Mouse (Mus musculus) ovary, adult 18-20 months (tissue): ENCODE results near the gene Efna5.

Experiments
- DNase-seq: peaks from one replicate; pipeline ENCODE4 v3.0.0; 2022; ENCODE audit warnings: low spot score, mixed read lengths

The Efna5 gene

GRCm38 (mm10) chr17:62881176-62881790, at the start of gene Efna5:
Gene Efna5 (minus strand): TSS chr17:62881317.
- DNase-seq = peak; percentile 2

- DNase-seq = no peak
Observed at GRCm38 (mm10) chr17:62915304-62915703, 34.2 kb upstream of the Efna5 start.

GRCm38 (mm10) chr17:62905692-62906445, 24.8 kb upstream of the Efna5 start:
- no peak for DNase-seq

GRCm38 (mm10) chr17:62899066-62899465, 17.9 kb upstream of the Efna5 start:
- DNase-seq = no peak

- no peak for DNase-seq
Observed at GRCm38 (mm10) chr17:62889991-62890390, 8.9 kb upstream of the Efna5 start.

- peak; percentile 43 for DNase-seq
Observed at GRCm38 (mm10) chr17:62884129-62884506, 3.0 kb upstream of the Efna5 start.

- DNase-seq = no peak
Observed at GRCm38 (mm10) chr17:62883476-62884128, 2.5 kb upstream of the Efna5 start.

- DNase-seq = peak; percentile 86
Observed at GRCm38 (mm10) chr17:62882726-62883475, 1.8 kb upstream of the Efna5 start.

- DNase-seq = peak; percentile 28
Observed at GRCm38 (mm10) chr17:62881791-62882725, 941 bp upstream of the Efna5 start.

- DNase-seq = peak; percentile 5
Observed at GRCm38 (mm10) chr17:62880311-62881175, 574 bp downstream of the Efna5 start.

GRCm38 (mm10) chr17:62879526-62880310, 1.4 kb downstream of the Efna5 start:
- no peak for DNase-seq

- no peak for DNase-seq
Observed at GRCm38 (mm10) chr17:62875727-62876126, 5.4 kb downstream of the Efna5 start.

- no peak for DNase-seq
Observed at GRCm38 (mm10) chr17:62871928-62872327, 9.2 kb downstream of the Efna5 start.

GRCm38 (mm10) chr17:62871191-62871590, 9.9 kb downstream of the Efna5 start:
- DNase-seq = no peak

GRCm38 (mm10) chr17:62870446-62870845, 10.7 kb downstream of the Efna5 start:
- no peak for DNase-seq

GRCm38 (mm10) chr17:62864966-62865365, 16.2 kb downstream of the Efna5 start:
- no peak for DNase-seq

- DNase-seq = no peak
Observed at GRCm38 (mm10) chr17:62863004-62863403, 18.1 kb downstream of the Efna5 start.

- DNase-seq = no peak
Observed at GRCm38 (mm10) chr17:62862298-62862999, 18.7 kb downstream of the Efna5 start.

GRCm38 (mm10) chr17:62857275-62857674, 23.8 kb downstream of the Efna5 start:
- DNase-seq = no peak
